Mouse (Mus musculus): ENCODE data around the gene Zfp629. TPM values are rescaled to one million over a fixed set of nuclear protein-coding genes. Genes with fewer than 3 reads are reported as not detected.

Gene Zfp629
- 4.9 and 6.0 TPM in 2 replicates for polyA plus RNA-seq (2011; ENCODE audit: insufficient read depth, insufficient read length, low read depth, missing spikeins)

DNA sequence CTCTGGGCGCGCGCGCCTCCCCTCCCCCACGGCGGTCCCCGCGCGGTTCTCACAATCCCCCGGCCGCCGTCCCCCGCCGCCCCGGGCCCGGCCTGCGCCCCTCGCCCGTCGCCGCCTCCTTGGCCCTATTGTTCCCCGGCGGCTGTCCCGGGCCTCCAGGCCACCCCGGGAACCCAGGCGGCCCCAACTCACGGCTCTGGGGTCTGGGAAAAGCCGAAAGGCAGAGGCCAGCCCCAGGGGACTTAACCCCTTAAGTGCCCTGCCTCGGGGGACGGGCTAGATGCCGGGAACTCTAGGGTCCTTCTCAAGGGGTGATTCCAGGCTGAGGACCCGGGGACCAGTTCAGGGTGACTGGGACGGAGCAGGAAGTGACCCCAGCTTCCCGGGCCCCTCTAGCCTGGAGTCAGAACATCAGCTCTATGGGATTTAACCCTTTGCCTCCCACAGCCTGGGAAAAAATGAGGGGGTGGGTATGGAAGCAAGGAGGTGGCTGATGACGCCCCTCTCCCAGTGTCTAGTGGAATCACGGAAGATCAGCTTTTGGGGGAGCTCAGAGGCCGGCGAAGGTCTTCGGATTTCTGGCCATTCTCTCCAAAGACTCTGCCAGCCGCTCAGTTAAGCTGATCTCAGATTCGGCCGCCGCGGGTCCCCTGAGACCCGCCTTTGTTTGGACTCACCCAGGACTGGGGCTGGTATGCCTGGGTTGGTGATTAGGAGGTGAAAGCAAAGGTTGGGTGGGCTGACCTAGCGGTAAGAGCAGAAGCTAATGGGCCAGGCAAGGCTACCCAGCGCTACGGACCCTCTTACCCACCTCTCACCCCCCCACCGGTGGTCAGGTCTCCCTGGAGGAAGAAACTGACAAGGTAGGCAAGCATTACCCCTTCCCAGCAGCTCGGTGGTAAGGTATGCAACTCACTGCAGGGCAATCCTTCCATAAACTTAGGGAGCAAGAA is at the start of gene Zfp629:
Gene Zfp629, minus strand, starts transcription at position 907 of the 953 bp plus-strand sequence.
- TF ChIP-seq POLR2A (IDR thresholded peaks at IDR 0.05; ENCODE audit: insufficient read depth, low read length) (no peak), CTCF (IDR thresholded peaks at IDR 0.05; ENCODE audit: low read depth, low read length) (no peak), EP300 (IDR thresholded peaks at IDR 0.05; ENCODE audit: insufficient read depth, low read depth, low read length) (no peak)
- Histone ChIP-seq H3K9ac (ENCODE audit: low read depth, poor library complexity, severe bottlenecking) (peak within 1 kb of the TSS; percentile 97), H3K9me3 (replicated peaks; ENCODE audit: control insufficient read depth, insufficient read depth, low read length, poor library complexity, severe bottlenecking) (peaks cover 48% of the 10 kb centered on the region), H3K4me3 (ENCODE audit: low read depth, low read length) (peak within 1 kb of the TSS; percentile 65), H3K4me1 (ENCODE audit: control insufficient read depth, insufficient read depth, low read length) (no peaks in the 10 kb centered on the region), H3K27me3 (ENCODE audit: control insufficient read depth, insufficient read depth, low read length, poor library complexity, severe bottlenecking) (no peaks in the 10 kb centered on the region; the same call in 1 of the 2 replicates), H3K27ac (ENCODE audit: insufficient read depth, low read length) (no peak within 1 kb of the TSS), H3K36me3 (ENCODE audit: control insufficient read depth, insufficient read depth, low read length, poor library complexity, severe bottlenecking) (no peaks in the 10 kb centered on the region)

GRCm38 (mm10) chr7:127662926-127663325 is 47.3 kb upstream of the Zfp629 start:
- Histone ChIP-seq H3K36me3 (ENCODE audit: control insufficient read depth, insufficient read depth, low read length, poor library complexity, severe bottlenecking) (no peaks in the 10 kb centered on the region), H3K27me3 (ENCODE audit: control insufficient read depth, insufficient read depth, low read length, poor library complexity, severe bottlenecking) (no peaks in the 10 kb centered on the region), H3K27ac (ENCODE audit: insufficient read depth, low read length) (no peak overlapping the region), H3K4me1 (ENCODE audit: control insufficient read depth, insufficient read depth, low read length) (peaks cover 3% of the 10 kb centered on the region), H3K9me3 (replicated peaks; ENCODE audit: control insufficient read depth, insufficient read depth, low read length, poor library complexity, severe bottlenecking) (no peaks in the 10 kb centered on the region), H3K4me3 (ENCODE audit: low read depth, low read length) (no peak overlapping the region), H3K9ac (ENCODE audit: low read depth, poor library complexity, severe bottlenecking) (no peak overlapping the region)
- no peak for TF ChIP-seq POLR2A (IDR thresholded peaks at IDR 0.05; ENCODE audit: insufficient read depth, low read length)
- TF ChIP-seq EP300 (IDR thresholded peaks at IDR 0.05; ENCODE audit: insufficient read depth, low read depth, low read length), result no peak
- no peak for TF ChIP-seq CTCF (IDR thresholded peaks at IDR 0.05; ENCODE audit: low read depth, low read length)

- Histone ChIP-seq H3K9me3 (replicated peaks; ENCODE audit: control insufficient read depth, insufficient read depth, low read length, poor library complexity, severe bottlenecking) (no peaks in the 10 kb centered on the region), H3K4me3 (ENCODE audit: low read depth, low read length) (peak overlapping the region; percentile 40), H3K9ac (ENCODE audit: low read depth, poor library complexity, severe bottlenecking) (peak overlapping the region; percentile 11; the same call in 1 of the 2 replicates), H3K4me1 (ENCODE audit: control insufficient read depth, insufficient read depth, low read length) (peaks cover 3% of the 10 kb centered on the region), H3K27ac (ENCODE audit: insufficient read depth, low read length) (no peak overlapping the region), H3K36me3 (ENCODE audit: control insufficient read depth, insufficient read depth, low read length, poor library complexity, severe bottlenecking) (no peaks in the 10 kb centered on the region), H3K27me3 (ENCODE audit: control insufficient read depth, insufficient read depth, low read length, poor library complexity, severe bottlenecking) (no peaks in the 10 kb centered on the region)
- no peak for TF ChIP-seq CTCF (IDR thresholded peaks at IDR 0.05; ENCODE audit: low read depth, low read length)
- peak; percentile 91 for TF ChIP-seq POLR2A (IDR thresholded peaks at IDR 0.05; ENCODE audit: insufficient read depth, low read length)
Observed at GRCm38 (mm10) chr7:127661833-127662232, 46.2 kb upstream of the Zfp629 start.

- no peaks in the 10 kb centered on the region for H3K36me3 ChIP-seq (ENCODE audit: control insufficient read depth, insufficient read depth, low read length, poor library complexity, severe bottlenecking)
- H3K27ac ChIP-seq (ENCODE audit: insufficient read depth, low read length), result no peak overlapping the region
- no peaks in the 10 kb centered on the region for H3K27me3 ChIP-seq (ENCODE audit: control insufficient read depth, insufficient read depth, low read length, poor library complexity, severe bottlenecking)
- TF ChIP-seq POLR2A (IDR thresholded peaks at IDR 0.05; ENCODE audit: insufficient read depth, low read length) (no peak), CTCF (IDR thresholded peaks at IDR 0.05; ENCODE audit: low read depth, low read length) (peak; percentile 28), EP300 (IDR thresholded peaks at IDR 0.05; ENCODE audit: insufficient read depth, low read depth, low read length) (no peak)
- no peaks in the 10 kb centered on the region for H3K9me3 ChIP-seq (replicated peaks; ENCODE audit: control insufficient read depth, insufficient read depth, low read length, poor library complexity, severe bottlenecking)
- peaks cover 3% of the 10 kb centered on the region for H3K4me1 ChIP-seq (ENCODE audit: control insufficient read depth, insufficient read depth, low read length)
- H3K9ac ChIP-seq (ENCODE audit: low read depth, poor library complexity, severe bottlenecking), result no peak overlapping the region
- no peak overlapping the region for H3K4me3 ChIP-seq (ENCODE audit: low read depth, low read length)
Observed at GRCm38 (mm10) chr7:127660882-127661281, 45.3 kb upstream of the Zfp629 start.

DNA sequence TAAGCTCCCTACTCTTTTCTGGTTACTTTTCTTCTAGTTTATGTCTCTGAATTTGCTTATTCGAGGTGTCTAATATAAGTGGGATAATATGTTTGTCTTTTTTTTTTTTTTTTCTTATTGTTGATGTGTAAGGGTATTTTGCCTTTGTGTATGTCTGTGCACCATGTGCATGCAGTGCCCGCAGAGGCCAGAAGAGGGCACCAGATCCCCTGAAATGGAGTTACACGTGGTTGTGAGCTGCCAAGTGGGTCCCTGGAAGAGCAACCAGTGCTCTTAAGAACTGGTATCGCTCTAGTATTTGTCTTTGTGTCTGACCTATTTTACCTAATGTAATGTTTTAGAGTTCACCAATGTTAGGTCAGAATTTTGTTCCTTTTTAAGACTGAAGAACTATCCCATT is 41.3 kb upstream of the Zfp629 start:
- H3K4me3 ChIP-seq (ENCODE audit: low read depth, low read length), result no peak overlapping the region
- H3K27ac ChIP-seq (ENCODE audit: insufficient read depth, low read length), result no peak overlapping the region
- no peaks in the 10 kb centered on the region for H3K9me3 ChIP-seq (replicated peaks; ENCODE audit: control insufficient read depth, insufficient read depth, low read length, poor library complexity, severe bottlenecking)
- no peaks in the 10 kb centered on the region for H3K4me1 ChIP-seq (ENCODE audit: control insufficient read depth, insufficient read depth, low read length)
- no peaks in the 10 kb centered on the region for H3K36me3 ChIP-seq (ENCODE audit: control insufficient read depth, insufficient read depth, low read length, poor library complexity, severe bottlenecking)
- no peak overlapping the region for H3K9ac ChIP-seq (ENCODE audit: low read depth, poor library complexity, severe bottlenecking)
- peak; percentile 88 for TF ChIP-seq CTCF (IDR thresholded peaks at IDR 0.05; ENCODE audit: low read depth, low read length)
- no peak for TF ChIP-seq POLR2A (IDR thresholded peaks at IDR 0.05; ENCODE audit: insufficient read depth, low read length)
- no peak for TF ChIP-seq EP300 (IDR thresholded peaks at IDR 0.05; ENCODE audit: insufficient read depth, low read depth, low read length)
- H3K27me3 ChIP-seq (ENCODE audit: control insufficient read depth, insufficient read depth, low read length, poor library complexity, severe bottlenecking), result no peaks in the 10 kb centered on the region

DNA sequence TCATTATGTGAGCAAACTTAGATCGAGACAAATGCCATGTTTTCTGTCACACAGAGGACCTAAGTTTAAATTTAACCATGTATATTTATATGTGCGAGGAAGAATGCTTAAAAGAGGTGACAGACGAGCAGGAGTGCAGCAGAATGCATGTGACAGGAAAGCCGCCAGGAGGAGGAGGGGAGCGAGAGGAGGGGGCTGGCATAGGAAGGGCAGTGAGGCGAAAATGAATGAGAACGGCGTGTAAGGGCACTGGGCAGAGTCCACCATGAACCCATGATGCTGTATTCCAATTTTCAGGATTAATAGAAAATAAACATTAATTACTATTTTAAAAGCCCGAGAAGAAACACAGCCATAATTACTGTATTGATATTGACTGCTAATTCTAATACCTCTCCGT is 38.7 kb upstream of the Zfp629 start:
- Histone ChIP-seq H3K4me3 (ENCODE audit: low read depth, low read length) (no peak overlapping the region), H3K27ac (ENCODE audit: insufficient read depth, low read length) (no peak overlapping the region), H3K4me1 (ENCODE audit: control insufficient read depth, insufficient read depth, low read length) (peaks cover 2% of the 10 kb centered on the region), H3K9ac (ENCODE audit: low read depth, poor library complexity, severe bottlenecking) (no peak overlapping the region), H3K9me3 (replicated peaks; ENCODE audit: control insufficient read depth, insufficient read depth, low read length, poor library complexity, severe bottlenecking) (no peaks in the 10 kb centered on the region), H3K27me3 (ENCODE audit: control insufficient read depth, insufficient read depth, low read length, poor library complexity, severe bottlenecking) (no peaks in the 10 kb centered on the region), H3K36me3 (ENCODE audit: control insufficient read depth, insufficient read depth, low read length, poor library complexity, severe bottlenecking) (no peaks in the 10 kb centered on the region)
- TF ChIP-seq EP300 (IDR thresholded peaks at IDR 0.05; ENCODE audit: insufficient read depth, low read depth, low read length) (no peak), POLR2A (IDR thresholded peaks at IDR 0.05; ENCODE audit: insufficient read depth, low read length) (no peak), CTCF (IDR thresholded peaks at IDR 0.05; ENCODE audit: low read depth, low read length) (no peak)
